Mouse (Mus musculus) heart, adult 2 months (tissue): Measurements from ENCODE around the gene Fchsd2. TPM values are rescaled to one million over a fixed set of nuclear protein-coding genes. Genes with fewer than 3 reads are reported as not detected.

ENCODE experiments used
- DNase-seq, 2 experiments: peaks; one replicate each; pipeline ENCODE4 v3.0.0; 2021
- H3K27ac ChIP-seq: fragments of 200-600 bp; 2 replicates; pipeline ENCODE4 v1.8.1; 2022
- H3K27me3 ChIP-seq: fragments of 200-500 bp; 2 replicates; pipeline ENCODE4 v1.6.1; 2012; ENCODE audit warnings: mild to moderate bottlenecking, low read length, inconsistent platforms, mixed read lengths; ENCODE audit not compliant: control insufficient read depth, insufficient read depth
- H3K36me3 ChIP-seq: fragments of 200-500 bp; 2 replicates; pipeline ENCODE4 v1.6.1; 2012; ENCODE audit warnings: low read length, inconsistent platforms; ENCODE audit not compliant: control insufficient read depth, insufficient read depth
- H3K4me1 ChIP-seq: fragments of 200-500 bp; 2 replicates; pipeline ENCODE4 v1.6.1; 2011; ENCODE audit warnings: low read length; ENCODE audit not compliant: control insufficient read depth, insufficient read depth
- H3K4me3 ChIP-seq: fragments of 200-600 bp; 2 replicates; pipeline ENCODE4 v1.8.1; 2022
- H3K79me2 ChIP-seq: fragments of 200-500 bp; replicated peaks from 2 replicates; pipeline ENCODE4 v1.6.1; 2012; ENCODE audit warnings: mild to moderate bottlenecking, inconsistent platforms, low read length, moderate library complexity, mixed read lengths; ENCODE audit not compliant: control insufficient read depth, insufficient read depth
- H3K9ac ChIP-seq: fragments of 200-500 bp; 2 replicates; pipeline ENCODE4 v1.6.1; 2012; ENCODE audit warnings: low read depth, mild to moderate bottlenecking, control low read depth, inconsistent platforms, low read length, mixed read lengths
- CTCF ChIP-seq: fragments of 200-600 bp; IDR thresholded peaks from 2 replicates; pipeline ENCODE4 v1.8.1; 2022; ENCODE audit warnings: antibody characterized with exemption, mild to moderate bottlenecking, moderate library complexity
- EP300 ChIP-seq: fragments of 200-500 bp; IDR thresholded peaks from 2 replicates; pipeline ENCODE4 v1.6.1; 2011; ENCODE audit warnings: low read depth, low read length, control low read depth; ENCODE audit not compliant: insufficient read depth
- POLR2A ChIP-seq: fragments of 200-500 bp; IDR thresholded peaks from 2 replicates; pipeline ENCODE4 v1.6.1; 2011; ENCODE audit warnings: mild to moderate bottlenecking, low read depth, low read length, control low read depth; ENCODE audit not compliant: insufficient read depth
- WGBS: fragments of 180-500 bp; shearing (Covaris S2); methylation state at CpG from one replicate; pipeline ENCODE4 v1.1.7; 2018; 5-methylcytosine and 5-hydroxymethylcytosine counted together
- intact Hi-C: fragments of 180-260 bp; cut with DNase I; formaldehyde crosslinking; loops from one replicate; pipeline ENCODE4 v1.15.1; 2025
- polyA plus RNA-seq: library from polyadenylated mRNA; depleted of rRNA; stranded (reverse); fragments of >200 nt; gene quantifications from 2 replicates; pipeline ENCODE4 v1.2.3, GENCODE M21; 2012; rRNA removed
- total RNA-seq, 2 experiments: library from RNA; stranded (reverse); gene quantifications; 2 replicates each; pipeline ENCODE4 v1.2.3; 2021

Gene Fchsd2
- total and polyA plus RNA-seq, 3 experiments = 5.6 to 22.4 (median 20.9) TPM

DNA sequence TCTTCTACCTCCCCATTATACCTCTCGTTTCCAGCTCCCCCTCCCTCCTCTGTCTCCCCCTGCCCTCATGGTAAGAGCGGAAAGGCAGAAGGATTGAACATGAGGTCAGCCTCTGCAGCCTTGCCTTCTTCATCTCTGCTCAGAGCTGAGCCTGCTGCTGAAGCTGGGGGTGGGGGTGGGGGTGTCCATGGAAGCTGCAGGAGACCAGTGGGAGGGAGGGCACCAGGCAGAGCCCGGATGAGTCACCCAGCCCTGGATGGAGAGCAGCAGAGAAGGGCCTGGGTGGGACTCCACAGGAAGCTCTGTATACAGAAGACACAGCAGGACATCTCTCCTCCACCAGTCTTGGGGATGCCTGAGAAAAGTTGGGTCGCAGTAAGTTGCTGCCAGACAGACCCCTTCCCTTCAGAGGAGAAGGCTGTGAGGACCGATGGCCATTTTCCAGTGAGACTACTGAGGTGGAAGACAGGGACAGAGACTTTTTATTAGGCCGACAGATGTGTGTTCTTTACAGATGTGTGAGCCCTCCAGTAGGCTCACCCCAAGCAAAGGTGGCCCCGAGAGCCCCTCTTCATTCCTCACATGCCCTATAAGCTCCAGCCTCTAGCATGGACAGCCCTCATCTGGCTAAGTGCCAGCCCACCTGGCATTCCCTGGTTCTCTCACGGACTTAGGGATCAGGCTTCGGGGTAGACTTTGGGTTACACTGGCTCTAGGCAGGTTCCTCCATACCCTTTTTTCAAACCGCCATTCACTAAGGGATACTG, 237.6 kb downstream of the Fchsd2 start:
- H3K9ac ChIP-seq = no peak overlapping the region
- DNase-seq = no peak
- TF ChIP-seq POLR2A (no peak), EP300 (no peak), CTCF (no peak)
- 73% methylated on average over 10 of the region's 10 CpGs for WGBS
- no peaks in the 10 kb centered on the region for H3K36me3 ChIP-seq
- no peak overlapping the region for H3K4me3 ChIP-seq
- intact Hi-C loops = no loop called here
- no peaks in the 10 kb centered on the region for H3K27me3 ChIP-seq
- no peak overlapping the region for H3K27ac ChIP-seq
- no peaks in the 10 kb centered on the region for H3K79me2 ChIP-seq
- H3K4me1 ChIP-seq = peaks cover 3% of the 10 kb centered on the region; the same call in 1 of the 2 replicates

- no peaks in the 10 kb centered on the region for H3K79me2 ChIP-seq
- no peak for TF ChIP-seq EP300
- TF ChIP-seq CTCF = no peak
- TF ChIP-seq POLR2A = no peak
- H3K27me3 ChIP-seq = no peaks in the 10 kb centered on the region
- no peak for DNase-seq
- intact Hi-C loops = no loop called here
- no peak overlapping the region for H3K9ac ChIP-seq
- no peak overlapping the region for H3K27ac ChIP-seq
- peaks cover 3% of the 10 kb centered on the region; the same call in 1 of the 2 replicates for H3K4me1 ChIP-seq
- 82% methylated on average over 4 of the region's 4 CpGs for WGBS
- H3K4me3 ChIP-seq = no peak overlapping the region
- H3K36me3 ChIP-seq = no peaks in the 10 kb centered on the region
Measured at GRCm38 (mm10) chr7:101330841-101331173, 238.1 kb downstream of the Fchsd2 start.

- no peak for DNase-seq
- H3K36me3 ChIP-seq = no peaks in the 10 kb centered on the region
- no peaks in the 10 kb centered on the region for H3K27me3 ChIP-seq
- H3K79me2 ChIP-seq = no peaks in the 10 kb centered on the region
- 94% methylated on average over 5 of the region's 5 CpGs for WGBS
- H3K4me1 ChIP-seq = peaks cover 3% of the 10 kb centered on the region; the same call in 1 of the 2 replicates
- H3K4me3 ChIP-seq = no peak overlapping the region
- no peak overlapping the region for H3K9ac ChIP-seq
- H3K27ac ChIP-seq = no peak overlapping the region
- intact Hi-C loops = no loop called here
- TF ChIP-seq CTCF (no peak), POLR2A (no peak), EP300 (no peak)
Measured at GRCm38 (mm10) chr7:101332045-101332831, 239.6 kb downstream of the Fchsd2 start.

Other genes with a start within 250 kb of the Fchsd2 start
- 1 to 10 TPM; 4.6 to 5.5 TPM for gene Relt, start 229.4 kb upstream of the Fchsd2 start, total RNA-seq
- 6.4 and 7.2 TPM in 2 replicates for gene Relt, start 229.4 kb upstream of the Fchsd2 start, polyA plus RNA-seq
- gene Arhgef17, start 160.8 kb upstream of the Fchsd2 start, total RNA-seq = 10 to 100 TPM; 26.2 to 28.4 TPM
- gene Arhgef17, start 160.8 kb upstream of the Fchsd2 start, polyA plus RNA-seq = 23.4 and 28.9 TPM in 2 replicates
- 1 to 10 TPM; 3.6 to 4.2 TPM for gene P2ry6, start 118.2 kb upstream of the Fchsd2 start, total RNA-seq
- 9.6 and 11.1 TPM in 2 replicates for gene P2ry6, start 118.2 kb upstream of the Fchsd2 start, polyA plus RNA-seq
- 10 to 100 TPM; 22.3 to 32.6 TPM for gene P2ry2, start 80.0 kb upstream of the Fchsd2 start, total RNA-seq
- 40.4 and 46.8 TPM in 2 replicates for gene P2ry2, start 80.0 kb upstream of the Fchsd2 start, polyA plus RNA-seq
- gene Atg16l2, start 209.4 kb downstream of the Fchsd2 start, total RNA-seq = 1 to 10 TPM; 7.8 to 8.9 TPM
- 22.8 and 27.1 TPM in 2 replicates for gene Atg16l2, start 209.4 kb downstream of the Fchsd2 start, polyA plus RNA-seq
- 10 to 100 TPM; 53.1 to 62.2 TPM for gene Stard10, start 224.2 kb downstream of the Fchsd2 start, total RNA-seq
- gene Stard10, start 224.2 kb downstream of the Fchsd2 start, polyA plus RNA-seq = 113 and 141 TPM in 2 replicates